Mouse (Mus musculus): ENCODE data around the gene Ergic1. TPM values are rescaled to one million over a fixed set of nuclear protein-coding genes. Genes with fewer than 3 reads are reported as not detected.
A peak's percentile ranks its signal among the peaks of the same experiment; 100 is the strongest.

Ergic1 gene
- polyA plus RNA-seq, 1 experiment from 2014 or later, result 135 TPM

- 80% methylated on average over 6 of the region's 6 CpGs for WGBS
Observed at GRCm38 (mm10) chr17:26614286-26614685, 53.0 kb downstream of the Ergic1 start.

DNA sequence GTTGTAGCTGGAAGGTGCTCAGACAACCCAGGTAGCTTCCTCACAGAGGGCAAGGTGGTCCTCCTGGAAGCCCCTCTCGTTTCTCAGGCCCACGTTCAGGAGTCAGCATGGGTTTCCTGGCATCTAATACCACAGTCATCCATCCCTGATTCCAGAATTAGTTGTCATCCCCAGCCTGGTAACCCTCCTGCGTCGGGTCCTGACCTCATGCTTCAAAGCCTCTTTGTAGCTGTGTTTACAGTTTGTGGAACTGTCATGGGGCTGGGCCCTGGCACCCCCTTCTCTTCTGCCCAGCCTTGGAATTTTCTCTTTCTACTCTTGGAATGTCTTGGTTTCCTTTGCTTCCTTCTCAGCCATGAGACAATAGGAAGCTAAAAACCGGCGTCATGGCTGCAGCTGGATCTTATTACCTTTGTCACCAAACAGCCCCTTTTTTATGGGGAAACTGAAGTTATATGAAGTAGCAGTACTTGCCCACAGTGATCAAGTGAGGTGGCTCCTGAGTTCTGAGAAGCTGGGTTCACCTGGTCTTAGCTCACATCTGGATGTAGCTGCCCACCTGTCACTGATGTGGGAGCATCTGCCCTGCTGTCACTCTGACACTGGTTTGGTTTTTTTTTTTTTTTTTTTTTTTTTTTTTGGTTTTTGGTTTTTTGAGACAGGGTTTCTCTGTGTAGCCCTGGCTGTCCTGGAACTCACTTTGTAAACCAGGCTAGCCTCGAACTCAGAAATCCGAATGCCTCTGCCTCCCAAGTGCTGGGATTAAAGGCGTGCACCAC lies 53.6 kb downstream of the Ergic1 start:
- Histone ChIP-seq H3K9me3 (ENCODE audit: control insufficient read depth, low read length) (no peaks in the 10 kb centered on the region), H3K27me3 (replicated peaks; ENCODE audit: control insufficient read depth, insufficient read depth, low read length) (no peaks in the 10 kb centered on the region), H3K9ac (ENCODE audit: low read length) (no peak overlapping the region), H3K27ac (ENCODE audit: low read depth) (no peak overlapping the region), H3K4me1 (replicated peaks; ENCODE audit: control insufficient read depth, insufficient read depth, low read length) (no peaks in the 10 kb centered on the region), H3K4me2 (ENCODE audit: low read length) (no peak overlapping the region), H3K4me3 (ENCODE audit: low read depth, low read length) (no peak overlapping the region), H3K36me3 (ENCODE audit: control insufficient read depth, insufficient read depth, low read length) (peaks cover 64% of the 10 kb centered on the region)
- WGBS, result 81% methylated on average over 9 of the region's 9 CpGs
- no peak for DNase-seq (ENCODE audit: low spot score)
- ATAC-seq (replicated peaks; ENCODE audit: low FRiP score, low TSS enrichment, low read depth), result no peak

More at GRCm38 (mm10) chr17:26614286-26614685, 53.0 kb downstream of the Ergic1 start:
- ATAC-seq (replicated peaks; ENCODE audit: low FRiP score, low TSS enrichment, low read depth), result no peak
- no peak overlapping the region for H3K4me3 ChIP-seq (ENCODE audit: low read depth, low read length)
- DNase-seq (ENCODE audit: low spot score), result no peak
- no peak overlapping the region for H3K4me2 ChIP-seq (ENCODE audit: low read length)
- peaks cover 67% of the 10 kb centered on the region for H3K36me3 ChIP-seq (ENCODE audit: control insufficient read depth, insufficient read depth, low read length)
- no peak overlapping the region for H3K27ac ChIP-seq (ENCODE audit: low read depth)
- no peaks in the 10 kb centered on the region for H3K4me1 ChIP-seq (replicated peaks; ENCODE audit: control insufficient read depth, insufficient read depth, low read length)
- H3K9ac ChIP-seq (ENCODE audit: low read length), result no peak overlapping the region
- no peaks in the 10 kb centered on the region for H3K27me3 ChIP-seq (replicated peaks; ENCODE audit: control insufficient read depth, insufficient read depth, low read length)
- H3K9me3 ChIP-seq (ENCODE audit: control insufficient read depth, low read length), result no peaks in the 10 kb centered on the region

GRCm38 (mm10) chr17:26616696-26617095 lies 55.4 kb downstream of the Ergic1 start:
- WGBS, result 77% methylated on average over 2 of the region's 2 CpGs
- no peak for DNase-seq (ENCODE audit: low spot score)
- no peak overlapping the region for H3K4me3 ChIP-seq (ENCODE audit: low read depth, low read length)
- H3K9me3 ChIP-seq (ENCODE audit: control insufficient read depth, low read length), result no peaks in the 10 kb centered on the region
- no peak overlapping the region for H3K27ac ChIP-seq (ENCODE audit: low read depth)
- H3K4me2 ChIP-seq (ENCODE audit: low read length), result no peak overlapping the region
- H3K4me1 ChIP-seq (replicated peaks; ENCODE audit: control insufficient read depth, insufficient read depth, low read length), result 0 out of 2 replicates have a peak, but pooled peaks cover 2% of the 10 kb centered on the region
- no peaks in the 10 kb centered on the region for H3K27me3 ChIP-seq (replicated peaks; ENCODE audit: control insufficient read depth, insufficient read depth, low read length)
- no peak overlapping the region for H3K9ac ChIP-seq (ENCODE audit: low read length)
- peak; percentile 90 for ATAC-seq (replicated peaks; ENCODE audit: low FRiP score, low TSS enrichment, low read depth)
- H3K36me3 ChIP-seq (ENCODE audit: control insufficient read depth, insufficient read depth, low read length), result peaks cover 61% of the 10 kb centered on the region

DNA sequence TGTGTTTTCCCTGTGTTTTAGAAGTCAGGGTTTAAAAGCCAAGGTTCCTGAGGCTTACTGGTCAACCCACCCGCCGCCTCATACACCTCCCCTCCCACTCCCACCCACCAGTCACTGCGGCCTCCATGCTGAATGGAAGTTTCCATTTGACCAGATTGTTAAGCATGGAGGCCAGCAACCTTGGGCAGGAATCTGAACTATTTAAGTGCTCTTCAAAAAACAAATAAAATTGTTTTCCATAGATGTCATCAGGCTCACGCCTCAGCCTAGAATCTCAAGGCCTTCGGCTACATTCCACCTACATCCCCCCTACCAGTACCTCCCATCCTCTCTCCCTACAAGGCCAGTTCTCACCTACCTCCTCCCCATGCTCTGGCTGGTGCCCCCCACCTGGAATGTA lies 57.2 kb downstream of the Ergic1 start:
- Histone ChIP-seq H3K4me2 (ENCODE audit: low read length) (no peak overlapping the region), H3K27ac (ENCODE audit: low read depth) (no peak overlapping the region), H3K9ac (ENCODE audit: low read length) (no peak overlapping the region), H3K27me3 (replicated peaks; ENCODE audit: control insufficient read depth, insufficient read depth, low read length) (no peaks in the 10 kb centered on the region), H3K36me3 (ENCODE audit: control insufficient read depth, insufficient read depth, low read length) (peaks cover 58% of the 10 kb centered on the region), H3K4me3 (ENCODE audit: low read depth, low read length) (no peak overlapping the region), H3K9me3 (ENCODE audit: control insufficient read depth, low read length) (no peaks in the 10 kb centered on the region), H3K4me1 (replicated peaks; ENCODE audit: control insufficient read depth, insufficient read depth, low read length) (0 out of 2 replicates have a peak, but pooled peaks cover 2% of the 10 kb centered on the region)
- DNase-seq (ENCODE audit: low spot score) (no peak), ATAC-seq (replicated peaks; ENCODE audit: low FRiP score, low TSS enrichment, low read depth) (no peak)
- WGBS, result 87% methylated on average over 5 of the region's 5 CpGs

DNA sequence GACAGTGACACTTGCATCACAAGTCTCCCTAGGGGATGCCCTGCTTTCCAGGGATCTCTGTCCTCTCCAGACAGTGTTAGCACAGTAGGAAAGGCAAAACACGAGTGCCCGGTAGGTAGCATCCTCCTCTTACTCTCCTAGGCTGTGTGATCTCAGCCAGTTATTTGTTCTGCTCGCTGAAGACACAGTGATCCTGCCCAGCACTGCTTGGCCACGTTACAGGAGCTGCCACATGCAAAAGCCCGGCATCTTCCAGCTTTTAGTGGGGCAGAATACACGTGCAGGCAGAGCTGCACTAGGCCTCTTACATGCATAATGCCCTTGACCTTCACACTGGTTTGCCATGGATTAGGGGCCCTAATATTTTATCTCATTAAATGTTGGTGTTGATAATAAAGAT lies 58.3 kb downstream of the Ergic1 start:
- H3K4me2 ChIP-seq (ENCODE audit: low read length), result no peak overlapping the region
- WGBS, result 88% methylated on average over 6 of the region's 6 CpGs
- H3K27ac ChIP-seq (ENCODE audit: low read depth), result no peak overlapping the region
- H3K36me3 ChIP-seq (ENCODE audit: control insufficient read depth, insufficient read depth, low read length), result peaks cover 61% of the 10 kb centered on the region
- DNase-seq (ENCODE audit: low spot score), result no peak
- H3K27me3 ChIP-seq (replicated peaks; ENCODE audit: control insufficient read depth, insufficient read depth, low read length), result no peaks in the 10 kb centered on the region
- no peaks in the 10 kb centered on the region for H3K9me3 ChIP-seq (ENCODE audit: control insufficient read depth, low read length)
- ATAC-seq (replicated peaks; ENCODE audit: low FRiP score, low TSS enrichment, low read depth), result no peak
- no peak overlapping the region for H3K9ac ChIP-seq (ENCODE audit: low read length)
- 0 out of 2 replicates have a peak, but pooled peaks cover 2% of the 10 kb centered on the region for H3K4me1 ChIP-seq (replicated peaks; ENCODE audit: control insufficient read depth, insufficient read depth, low read length)
- H3K4me3 ChIP-seq (ENCODE audit: low read depth, low read length), result no peak overlapping the region

GRCm38 (mm10) chr17:26620292-26620691 lies 59.0 kb downstream of the Ergic1 start:
- Histone ChIP-seq H3K36me3 (ENCODE audit: control insufficient read depth, insufficient read depth, low read length) (peaks cover 63% of the 10 kb centered on the region), H3K4me2 (ENCODE audit: low read length) (no peak overlapping the region), H3K27me3 (replicated peaks; ENCODE audit: control insufficient read depth, insufficient read depth, low read length) (no peaks in the 10 kb centered on the region), H3K4me1 (replicated peaks; ENCODE audit: control insufficient read depth, insufficient read depth, low read length) (0 out of 2 replicates have a peak, but pooled peaks cover 2% of the 10 kb centered on the region), H3K9ac (ENCODE audit: low read length) (no peak overlapping the region), H3K9me3 (ENCODE audit: control insufficient read depth, low read length) (no peaks in the 10 kb centered on the region), H3K4me3 (ENCODE audit: low read depth, low read length) (no peak overlapping the region), H3K27ac (ENCODE audit: low read depth) (no peak overlapping the region)
- DNase-seq (ENCODE audit: low spot score) (no peak), ATAC-seq (replicated peaks; ENCODE audit: low FRiP score, low TSS enrichment, low read depth) (no peak)
- WGBS, result 92% methylated on average over 6 of the region's 6 CpGs

GRCm38 (mm10) chr17:26620786-26621766 lies 59.8 kb downstream of the Ergic1 start:
- DNase-seq (ENCODE audit: low spot score), result no peak
- Histone ChIP-seq H3K36me3 (ENCODE audit: control insufficient read depth, insufficient read depth, low read length) (peaks cover 63% of the 10 kb centered on the region), H3K4me1 (replicated peaks; ENCODE audit: control insufficient read depth, insufficient read depth, low read length) (0 out of 2 replicates have a peak, but pooled peaks cover 2% of the 10 kb centered on the region), H3K9ac (ENCODE audit: low read length) (no peak overlapping the region), H3K4me2 (ENCODE audit: low read length) (no peak overlapping the region), H3K27me3 (replicated peaks; ENCODE audit: control insufficient read depth, insufficient read depth, low read length) (no peaks in the 10 kb centered on the region), H3K4me3 (ENCODE audit: low read depth, low read length) (no peak overlapping the region), H3K27ac (ENCODE audit: low read depth) (0 out of 2 replicates have a peak overlapping the region, but pooled peaks have one; percentile 18), H3K9me3 (ENCODE audit: control insufficient read depth, low read length) (no peaks in the 10 kb centered on the region)
- WGBS, result 87% methylated on average over 17 of the region's 17 CpGs
- no peak for ATAC-seq (replicated peaks; ENCODE audit: low FRiP score, low TSS enrichment, low read depth)

GRCm38 (mm10) chr17:26621912-26622311 lies 60.6 kb downstream of the Ergic1 start:
- no peak for ATAC-seq (replicated peaks; ENCODE audit: low FRiP score, low TSS enrichment, low read depth)
- H3K27ac ChIP-seq (ENCODE audit: low read depth), result no peak overlapping the region
- no peak overlapping the region for H3K4me2 ChIP-seq (ENCODE audit: low read length)
- DNase-seq (ENCODE audit: low spot score), result no peak
- no peaks in the 10 kb centered on the region for H3K9me3 ChIP-seq (ENCODE audit: control insufficient read depth, low read length)
- H3K36me3 ChIP-seq (ENCODE audit: control insufficient read depth, insufficient read depth, low read length), result peaks cover 63% of the 10 kb centered on the region
- H3K4me1 ChIP-seq (replicated peaks; ENCODE audit: control insufficient read depth, insufficient read depth, low read length), result 0 out of 2 replicates have a peak, but pooled peaks cover 2% of the 10 kb centered on the region
- 86% methylated on average over 5 of the region's 5 CpGs for WGBS
- H3K4me3 ChIP-seq (ENCODE audit: low read depth, low read length), result no peak overlapping the region
- no peaks in the 10 kb centered on the region for H3K27me3 ChIP-seq (replicated peaks; ENCODE audit: control insufficient read depth, insufficient read depth, low read length)
- H3K9ac ChIP-seq (ENCODE audit: low read length), result no peak overlapping the region
